ENCODE assay signal across 29 mouse cellular contexts in genomic region chr12:105271016-105271965, GRCm38 (mm10). TPM values are rescaled to one million over a fixed set of nuclear protein-coding genes. Genes with fewer than 3 reads are reported as not detected.
DNase-seq lines count a peak whose midpoint lies in the region; ATAC-seq and TF ChIP-seq lines count a peak whose summit lies in the region.
"Had no signal": no experiment of that assay in that cellular context is flagged by ENCODE, and none has a peak within 500 bp of the region (broad histone marks: within the 10 kb centered on the region; RNA-seq: fewer than 3 reads in every experiment).

No protein-coding gene starts in this region.

- WGBS in kidney, embryonic 16.5 days, result 26% methylated on average over 17 of the region's 17 CpGs
- WGBS in embryonic facial prominence, embryonic 10.5 days, result 74% methylated on average over 17 of the region's 17 CpGs
- 72% methylated on average over 17 of the region's 17 CpGs for WGBS in forebrain, embryonic 15.5 days
- WGBS in heart, adult 2 months, result 57% methylated on average over 17 of the region's 17 CpGs

- intact Hi-C loops in heart, adult 2 months (cut with DNase I), result no loop called here

- no peak for TF ChIP-seq POLR2A in heart, adult 2 months (IDR thresholded peaks at IDR 0.05; ENCODE audit: insufficient read depth, low read depth, low read length)

- 0 out of 2 replicates have a peak, but pooled peaks have one; percentile 46 for ATAC-seq in kidney, embryonic 16.5 days (ENCODE audit: low FRiP score, low TSS enrichment)
- ATAC-seq in forebrain, embryonic 15.5 days (replicated peaks), result no peak
- ATAC-seq: activated CD4-positive, CD25-positive, alpha-beta regulatory T cell, adult 4 months; forebrain, postnatal 0 days; inflammation-experienced regulatory T-cells, adult 6 months had no signal

- TF ChIP-seq EP300 in heart, adult 2 months (IDR thresholded peaks at IDR 0.05; ENCODE audit: insufficient read depth, low read depth, low read length), result no peak

- H3K27me3 ChIP-seq in kidney, embryonic 16.5 days (ENCODE audit: insufficient read depth, low read length), result no peaks in the 10 kb centered on the region
- no peaks in the 10 kb centered on the region for H3K27me3 ChIP-seq in embryonic facial prominence, embryonic 10.5 days (replicated peaks; ENCODE audit: low read depth, poor library complexity, severe bottlenecking)
- no peaks in the 10 kb centered on the region for H3K27me3 ChIP-seq in forebrain, embryonic 15.5 days
- no peaks in the 10 kb centered on the region for H3K27me3 ChIP-seq in heart, adult 2 months (ENCODE audit: control insufficient read depth, insufficient read depth, low read length)

- no peak overlapping the region for H3K4me2 ChIP-seq in kidney, embryonic 16.5 days (replicated peaks; ENCODE audit: low read depth, low read length)
- no peak overlapping the region for H3K4me2 ChIP-seq in forebrain, embryonic 15.5 days (replicated peaks)
- H3K4me2 ChIP-seq: heart, embryonic 11.5 days; liver, embryonic 11.5 days had no signal

- no peak for DNase-seq in kidney, postnatal 14 days
- peak; percentile 21 for DNase-seq in R1 (ENCODE audit: low read depth, low spot score)
- DNase-seq in embryonic facial prominence, embryonic 10.5 days (ENCODE audit: low spot score), result peak; percentile 43
- peak; percentile 16 for DNase-seq in mesoderm, embryonic 11.5 days (ENCODE audit: low read depth, low spot score)
- no peak for DNase-seq in heart, adult 2 months
- DNase-seq: adrenal gland, postnatal 10 days; cerebellum, adult 9-11 months; forebrain, postnatal 0 days; heart, postnatal 10 days; kidney, postnatal 10 days; left cerebral cortex, postnatal 4 days; lung, adult 18-20 months; lung, postnatal 36 days; midbrain, embryonic 14.5 days; right cerebral cortex, postnatal 4 days; thymus, adult 2 months had no signal

- H3K9me3 ChIP-seq in kidney, embryonic 16.5 days (ENCODE audit: low read length), result no peaks in the 10 kb centered on the region
- H3K9me3 ChIP-seq in embryonic facial prominence, embryonic 10.5 days, result no peaks in the 10 kb centered on the region
- no peaks in the 10 kb centered on the region for H3K9me3 ChIP-seq in forebrain, embryonic 15.5 days

- no peak overlapping the region for H3K27ac ChIP-seq in kidney, embryonic 16.5 days (ENCODE audit: low read length)
- no peak overlapping the region for H3K27ac ChIP-seq in embryonic facial prominence, embryonic 10.5 days (replicated peaks)
- no peak overlapping the region for H3K27ac ChIP-seq in forebrain, embryonic 15.5 days (replicated peaks)
- H3K27ac ChIP-seq in heart, adult 2 months, result no peak overlapping the region

- no peak for TF ChIP-seq CTCF in heart, adult 2 months (IDR thresholded peaks at IDR 0.05)

- H3K4me3 ChIP-seq in kidney, embryonic 16.5 days (ENCODE audit: low read length), result no peak overlapping the region
- H3K4me3 ChIP-seq in embryonic facial prominence, embryonic 10.5 days, result no peak overlapping the region
- H3K4me3 ChIP-seq in forebrain, embryonic 15.5 days, result no peak overlapping the region
- no peak overlapping the region for H3K4me3 ChIP-seq in heart, adult 2 months

- H3K79me2 ChIP-seq in heart, adult 2 months (replicated peaks; ENCODE audit: control insufficient read depth, insufficient read depth, low read length), result no peaks in the 10 kb centered on the region

- no peaks in the 10 kb centered on the region for H3K4me1 ChIP-seq in kidney, embryonic 16.5 days (ENCODE audit: insufficient read depth, low read length)
- H3K4me1 ChIP-seq in embryonic facial prominence, embryonic 10.5 days, result no peaks in the 10 kb centered on the region
- no peaks in the 10 kb centered on the region for H3K4me1 ChIP-seq in forebrain, embryonic 15.5 days
- H3K4me1 ChIP-seq in heart, adult 2 months (ENCODE audit: control insufficient read depth, insufficient read depth, low read length), result no peaks in the 10 kb centered on the region

- no peaks in the 10 kb centered on the region for H3K36me3 ChIP-seq in kidney, embryonic 16.5 days (ENCODE audit: insufficient read depth, low read length)
- no peaks in the 10 kb centered on the region for H3K36me3 ChIP-seq in embryonic facial prominence, embryonic 10.5 days (replicated peaks)
- no peaks in the 10 kb centered on the region for H3K36me3 ChIP-seq in forebrain, embryonic 15.5 days
- no peaks in the 10 kb centered on the region for H3K36me3 ChIP-seq in heart, adult 2 months (ENCODE audit: control insufficient read depth, insufficient read depth, low read length)

- H3K9ac ChIP-seq in kidney, embryonic 16.5 days (replicated peaks; ENCODE audit: low read length), result no peak overlapping the region
- H3K9ac ChIP-seq in forebrain, embryonic 15.5 days (replicated peaks), result no peak overlapping the region
- H3K9ac ChIP-seq in heart, adult 2 months (ENCODE audit: low read depth, low read length), result no peak overlapping the region
- H3K9ac ChIP-seq: forebrain, postnatal 0 days had no signal

RNA-seq across cellular contexts. Expression of gene Tcl1, which starts 48.7 kb away (rescaled TPM):
- polyA plus RNA-seq in kidney, embryonic 16.5 days (2015; fragmentation: Nextera tagmentation; extraction: Ambion mirVana), result not detected in 2 replicates
- not detected in 2 replicates for polyA plus RNA-seq in embryonic facial prominence, embryonic 10.5 days (2016; fragmentation: Nextera tagmentation; extraction: Ambion mirVana)
- not detected in 2 replicates for polyA plus RNA-seq in forebrain, embryonic 15.5 days (2015; fragmentation: Nextera tagmentation; extraction: Ambion mirVana)
- total RNA-seq in heart, adult 2 months (2021), result not detected
- not detected in 2 replicates for polyA plus RNA-seq in heart, adult 2 months (2012; rRNA removed)
- total RNA-seq: forebrain, postnatal 0 days; gastrocnemius, adult 18-20 months; gastrocnemius, postnatal 4 days; heart, postnatal 10 days; left cerebral cortex, adult 18-20 months; left cerebral cortex, postnatal 4 days had no signal
- polyA plus RNA-seq: C2C12; cortical plate, adult 2 months; embryonic facial prominence, embryonic 14.5 days; forebrain, postnatal 0 days; heart, embryonic 11.5 days; inflammation-experienced regulatory T-cells, adult 6 months; liver, embryonic 11.5 days; midbrain, embryonic 14.5 days; stomach, embryonic 16.5 days had no signal

Comparison
In these comparisons a context has a peak if more than half of its experiments do, and no peak if none do; other contexts are left out.
1. DNase-seq: peak in R1 (single experiment), embryonic facial prominence, embryonic 10.5 days (single experiment) and mesoderm, embryonic 11.5 days (single experiment); none in kidney, postnatal 14 days (single experiment) and heart, adult 2 months (0 of 2).